Mouse (Mus musculus) layer of hippocampus, postnatal 14 days (tissue): Measurements from ENCODE around the gene 1810065E05Rik. TPM values are rescaled to one million over a fixed set of nuclear protein-coding genes. Genes with fewer than 3 reads are reported as not detected.

Source experiments
- DNase-seq, 2 experiments: peaks; one replicate each; pipeline ENCODE4 v3.0.0; 2021 to 2022; ENCODE audit warnings: low spot score in 2 of 2, mixed read lengths in 1 of 2
- long read RNA-seq, 2 experiments: library from polyadenylated mRNA; stranded (forward); transcript quantifications; one replicate each; pipeline ENCODE4 v2.0.0; 2021
- total RNA-seq, 2 experiments: library from RNA; stranded (reverse); gene quantifications; 2 replicates each; pipeline ENCODE4 v1.2.3; 2021

The 1810065E05Rik gene
- not detected for total RNA-seq
- long read RNA-seq, experiment 1: 0 reads
- long read RNA-seq, experiment 2: 0 reads

- no peak for DNase-seq
Observed at GRCm38 (mm10) chr11:58420815-58421214, at the start of gene 1810065E05Rik. Gene 1810065E05Rik, plus strand, starts transcription at chr11:58421111.

GRCm38 (mm10) chr11:58377273-58377672 lies 43.6 kb upstream of the 1810065E05Rik start:
- no peak for DNase-seq

GRCm38 (mm10) chr11:58377686-58378085 lies 43.2 kb upstream of the 1810065E05Rik start:
- no peak for DNase-seq

GRCm38 (mm10) chr11:58378763-58379278 lies 42.1 kb upstream of the 1810065E05Rik start, which contains the start of gene Lypd8:
Gene Lypd8, plus strand, starts transcription at chr11:58379043.
- peak in 1 of 2 experiments; percentile 37 for DNase-seq

- no peak for DNase-seq
Observed at GRCm38 (mm10) chr11:58379516-58379915, 41.4 kb upstream of the 1810065E05Rik start.

GRCm38 (mm10) chr11:58382471-58382870 lies 38.4 kb upstream of the 1810065E05Rik start:
- DNase-seq: peak; percentile 20 to 68

GRCm38 (mm10) chr11:58399985-58400645 lies 20.8 kb upstream of the 1810065E05Rik start:
- DNase-seq: peak in 1 of 2 experiments; percentile 21

- DNase-seq: no peak
Observed at GRCm38 (mm10) chr11:58400655-58401054, 20.3 kb upstream of the 1810065E05Rik start.

- no peak for DNase-seq
Observed at GRCm38 (mm10) chr11:58408066-58408465, 12.8 kb upstream of the 1810065E05Rik start.

- DNase-seq: peak in 1 of 2 experiments; percentile 12
Observed at GRCm38 (mm10) chr11:58418336-58418735, 2.6 kb upstream of the 1810065E05Rik start.

GRCm38 (mm10) chr11:58432259-58432658 lies 11.3 kb downstream of the 1810065E05Rik start, which contains the start of gene Gm12253:
Gene Gm12253, plus strand, starts transcription at chr11:58432559.
- no peak for DNase-seq

GRCm38 (mm10) chr11:58437866-58438265 lies 17.0 kb downstream of the 1810065E05Rik start:
- no peak for DNase-seq

- DNase-seq: no peak
Observed at GRCm38 (mm10) chr11:58452759-58453158, 31.8 kb downstream of the 1810065E05Rik start, which contains the start of gene Lypd9. Gene Lypd9, minus strand, starts transcription at chr11:58452923.

GRCm38 (mm10) chr11:58453592-58453991 lies 32.7 kb downstream of the 1810065E05Rik start:
- DNase-seq: no peak

GRCm38 (mm10) chr11:58462170-58462569 lies 41.3 kb downstream of the 1810065E05Rik start, which contains the start of gene Olfr30:
Gene Olfr30, minus strand, starts transcription at chr11:58462270.
- no peak for DNase-seq

Other genes starting within 250 kb of the 1810065E05Rik start
- 10 to 100 TPM; 30.7 to 34.4 TPM for gene Mrpl22, start 249.4 kb upstream of the 1810065E05Rik start, total RNA-seq
- gene Igtp, start 221.6 kb upstream of the 1810065E05Rik start, total RNA-seq: 1 to 10 TPM in 1 of 2 experiments, under 1 TPM in 1; 0.97 to 1.3 TPM
- 1 to 10 TPM; 1.7 to 1.9 TPM for gene Irgm2, start 221.5 kb upstream of the 1810065E05Rik start, total RNA-seq
- not detected for gene 4930438A08Rik, start 146.3 kb upstream of the 1810065E05Rik start, total RNA-seq
- 10 to 100 TPM; 20.1 to 20.2 TPM for gene Zfp692, start 114.0 kb upstream of the 1810065E05Rik start, total RNA-seq
- gene Zfp672, start 90.8 kb upstream of the 1810065E05Rik start, total RNA-seq: 10 to 100 TPM; 47.7 to 52.0 TPM
- gene Sh3bp5l, start 90.4 kb upstream of the 1810065E05Rik start, total RNA-seq: 10 to 100 TPM; 67.1 to 69.3 TPM
- under 1 TPM in 1 of 2 experiments, not detected in 1; 0.37 TPM for gene Lypd8, start 42.1 kb upstream of the 1810065E05Rik start, total RNA-seq
- not detected for gene Gm12253, start 11.4 kb downstream of the 1810065E05Rik start, total RNA-seq
- gene Lypd9, start 31.8 kb downstream of the 1810065E05Rik start, total RNA-seq: not detected
- not detected for gene Olfr30, start 41.2 kb downstream of the 1810065E05Rik start, total RNA-seq
- not detected for gene Olfr332, start 71.4 kb downstream of the 1810065E05Rik start, total RNA-seq
- gene Olfr331, start 81.5 kb downstream of the 1810065E05Rik start, total RNA-seq: not detected
- not detected for gene Olfr330, start 113.7 kb downstream of the 1810065E05Rik start, total RNA-seq
- gene Olfr329-ps, start 125.3 kb downstream of the 1810065E05Rik start, total RNA-seq: not detected
- under 1 TPM in 1 of 2 experiments, not detected in 1; 0.18 TPM for gene Olfr328, start 134.5 kb downstream of the 1810065E05Rik start, total RNA-seq
- not detected for gene Olfr224, start 149.4 kb downstream of the 1810065E05Rik start, total RNA-seq
- gene Olfr325, start 156.6 kb downstream of the 1810065E05Rik start, total RNA-seq: not detected
- gene Olfr324, start 174.0 kb downstream of the 1810065E05Rik start, total RNA-seq: not detected
- not detected for gene 2210407C18Rik, start 195.0 kb downstream of the 1810065E05Rik start, total RNA-seq
- not detected for gene Olfr323, start 209.4 kb downstream of the 1810065E05Rik start, total RNA-seq
- gene Trim58, start 219.4 kb downstream of the 1810065E05Rik start, total RNA-seq: not detected
- gene Olfr322, start 237.7 kb downstream of the 1810065E05Rik start, total RNA-seq: not detected